Mouse (Mus musculus): ENCODE data around the gene Cep170b.

Gene Cep170b

GRCm38 (mm10) chr12:112737081-112737480 is 16.8 kb downstream of the Cep170b start:
- no peak for DNase-seq

GRCm38 (mm10) chr12:112737761-112738160 is 17.5 kb downstream of the Cep170b start:
- peak; percentile 73 for DNase-seq

GRCm38 (mm10) chr12:112738281-112739022 is 18.2 kb downstream of the Cep170b start:
- no peak for DNase-seq

- DNase-seq, result no peak
Measured at GRCm38 (mm10) chr12:112739023-112739568, 18.8 kb downstream of the Cep170b start.

- no peak for DNase-seq
Measured at GRCm38 (mm10) chr12:112742768-112743167, 22.5 kb downstream of the Cep170b start.

GRCm38 (mm10) chr12:112743168-112743975 is 23.1 kb downstream of the Cep170b start:
- peak; percentile 70 for DNase-seq

- no peak for DNase-seq
Measured at GRCm38 (mm10) chr12:112744211-112744610, 24.0 kb downstream of the Cep170b start.

GRCm38 (mm10) chr12:112744891-112745580 is 24.8 kb downstream of the Cep170b start:
- no peak for DNase-seq

- no peak for DNase-seq
Measured at GRCm38 (mm10) chr12:112745716-112746115, 25.5 kb downstream of the Cep170b start.

GRCm38 (mm10) chr12:112746461-112746807 is 26.2 kb downstream of the Cep170b start:
- no peak for DNase-seq

- no peak for DNase-seq
Measured at GRCm38 (mm10) chr12:112746808-112747605, 26.8 kb downstream of the Cep170b start.

GRCm38 (mm10) chr12:112747606-112747970 is 27.3 kb downstream of the Cep170b start:
- DNase-seq, result no peak

- DNase-seq, result no peak
Measured at GRCm38 (mm10) chr12:112750976-112751375, 30.7 kb downstream of the Cep170b start.

GRCm38 (mm10) chr12:112752399-112752798 is 32.1 kb downstream of the Cep170b start:
- DNase-seq, result no peak

- no peak for DNase-seq
Measured at GRCm38 (mm10) chr12:112755900-112756299, 35.6 kb downstream of the Cep170b start.

- DNase-seq, result no peak
Measured at GRCm38 (mm10) chr12:112757896-112758295, 37.6 kb downstream of the Cep170b start.

- no peak for DNase-seq
Measured at GRCm38 (mm10) chr12:112759471-112759870, 39.2 kb downstream of the Cep170b start.

GRCm38 (mm10) chr12:112760154-112760926 is 40.1 kb downstream of the Cep170b start, which contains the start of gene Pld4:
Pld4 (plus strand) TSS chr12:112760655.
- no peak for DNase-seq

GRCm38 (mm10) chr12:112761411-112761810 is 41.2 kb downstream of the Cep170b start:
- no peak for DNase-seq

- no peak for DNase-seq
Measured at GRCm38 (mm10) chr12:112762018-112762417, 41.8 kb downstream of the Cep170b start.

- no peak for DNase-seq
Measured at GRCm38 (mm10) chr12:112763176-112763575, 42.9 kb downstream of the Cep170b start.

GRCm38 (mm10) chr12:112764141-112764540 is 43.9 kb downstream of the Cep170b start:
- DNase-seq, result no peak

Data from kidney, adult 11 months (tissue).